Mouse (Mus musculus) forebrain, embryonic 11.5 days (tissue): ENCODE data around the gene Cdh1. TPM values are rescaled to one million over a fixed set of nuclear protein-coding genes. Genes with fewer than 3 reads are reported as not detected.

Source experiments
- ATAC-seq: fragments of 200-750 bp; cut with Nextera tagmentation; replicated peaks from 2 replicates; pipeline ENCODE4 v1.8.0; 2017; ENCODE audit warnings: moderate TSS enrichment; ENCODE audit not compliant: low FRiP score
- DNase-seq: peaks from one replicate; pipeline ENCODE4 v3.0.0-alpha.2; 2017; ENCODE audit warnings: low spot score
- H3K27ac ChIP-seq: fragments of 300-500 bp; sonication (generic); 2 replicates; pipeline ENCODE4 v1.5.1; 2014; ENCODE audit warnings: low read depth, low read length
- H3K27me3 ChIP-seq: fragments of 300-500 bp; sonication (generic); 2 replicates; pipeline ENCODE4 v1.6.1; 2014; ENCODE audit warnings: mild to moderate bottlenecking, low read length, mixed read lengths; ENCODE audit not compliant: control insufficient read depth, insufficient read depth
- H3K36me3 ChIP-seq: fragments of 300-500 bp; sonication (generic); 2 replicates; pipeline ENCODE4 v1.6.1; 2014; ENCODE audit warnings: mild to moderate bottlenecking, low read length, moderate library complexity, mixed read lengths; ENCODE audit not compliant: control insufficient read depth, insufficient read depth
- H3K4me1 ChIP-seq: fragments of 300-500 bp; sonication (generic); replicated peaks from 2 replicates; pipeline ENCODE4 v1.6.1; 2014; ENCODE audit warnings: low read length, mixed read lengths; ENCODE audit not compliant: control insufficient read depth, insufficient read depth
- H3K4me2 ChIP-seq: fragments of 300-500 bp; sonication (generic); 2 replicates; pipeline ENCODE4 v1.6.1; 2014; ENCODE audit warnings: low read depth, mild to moderate bottlenecking, low read length, moderate library complexity, mixed read lengths; ENCODE audit not compliant: severe bottlenecking
- H3K4me3 ChIP-seq: fragments of 300-500 bp; sonication (generic); 2 replicates; pipeline ENCODE4 v1.5.1; 2014; ENCODE audit warnings: low read depth, low read length
- H3K9ac ChIP-seq: fragments of 300-500 bp; sonication (generic); 2 replicates; pipeline ENCODE4 v1.6.1; 2014; ENCODE audit warnings: low read length
- H3K9me3 ChIP-seq: fragments of 300-500 bp; sonication (generic); 2 replicates; pipeline ENCODE4 v1.6.1; 2016; ENCODE audit warnings: low read length, mixed read lengths; ENCODE audit not compliant: control insufficient read depth
- WGBS: fragments of 180-500 bp; shearing (Covaris S2); extraction: QIAGEN DNeasy Blood & Tissue Kit; methylation state at CpG from one replicate; pipeline ENCODE4 v1.1.7; 2014; 5-methylcytosine and 5-hydroxymethylcytosine counted together
- polyA plus RNA-seq: library from polyadenylated mRNA; unstranded; fragments of >200 nt; fragmentation: Nextera tagmentation; extraction: Ambion mirVana; gene quantifications from 2 replicates; pipeline ENCODE4 v1.2.1, GENCODE M21; 2014

Gene Cdh1
- polyA plus RNA-seq, 1 experiment from 2014 or later = 5.1 TPM

GRCm38 (mm10) chr8:106632650-106633049 lies 29.5 kb downstream of the Cdh1 start:
- WGBS = 12% methylated on average over 8 of the region's 8 CpGs
- no peak overlapping the region for H3K4me2 ChIP-seq
- no peak overlapping the region for H3K4me3 ChIP-seq
- DNase-seq = no peak
- 0 out of 2 replicates have a peak, but pooled peaks cover 10% of the 10 kb centered on the region for H3K4me1 ChIP-seq
- no peaks in the 10 kb centered on the region for H3K27me3 ChIP-seq
- no peak for ATAC-seq
- H3K9ac ChIP-seq = no peak overlapping the region
- no peaks in the 10 kb centered on the region for H3K9me3 ChIP-seq
- H3K27ac ChIP-seq = no peak overlapping the region
- H3K36me3 ChIP-seq = no peaks in the 10 kb centered on the region

GRCm38 (mm10) chr8:106633361-106634158 lies 30.4 kb downstream of the Cdh1 start:
- Histone ChIP-seq H3K27ac (no peak overlapping the region), H3K4me1 (0 out of 2 replicates have a peak, but pooled peaks cover 10% of the 10 kb centered on the region), H3K27me3 (no peaks in the 10 kb centered on the region), H3K9me3 (no peaks in the 10 kb centered on the region), H3K9ac (no peak overlapping the region), H3K36me3 (no peaks in the 10 kb centered on the region), H3K4me3 (no peak overlapping the region), H3K4me2 (no peak overlapping the region)
- 67% methylated on average over 17 of the region's 17 CpGs for WGBS
- DNase-seq (no peak), ATAC-seq (no peak)

GRCm38 (mm10) chr8:106635284-106635683 lies 32.1 kb downstream of the Cdh1 start:
- ATAC-seq (no peak), DNase-seq (no peak)
- Histone ChIP-seq H3K27me3 (no peaks in the 10 kb centered on the region), H3K4me1 (0 out of 2 replicates have a peak, but pooled peaks cover 10% of the 10 kb centered on the region), H3K9ac (no peak overlapping the region), H3K9me3 (no peaks in the 10 kb centered on the region), H3K4me3 (no peak overlapping the region), H3K36me3 (no peaks in the 10 kb centered on the region), H3K27ac (no peak overlapping the region), H3K4me2 (no peak overlapping the region)
- WGBS = 41% methylated on average over 5 of the region's 5 CpGs

- WGBS = 76% methylated on average over 4 of the region's 4 CpGs
Measured at GRCm38 (mm10) chr8:106637446-106637845, 34.3 kb downstream of the Cdh1 start.

GRCm38 (mm10) chr8:106638768-106639295 lies 35.7 kb downstream of the Cdh1 start:
- ATAC-seq (no peak), DNase-seq (no peak)
- Histone ChIP-seq H3K9me3 (no peaks in the 10 kb centered on the region), H3K4me2 (no peak overlapping the region), H3K36me3 (no peaks in the 10 kb centered on the region), H3K4me3 (no peak overlapping the region), H3K27ac (no peak overlapping the region), H3K9ac (no peak overlapping the region), H3K4me1 (0 out of 2 replicates have a peak, but pooled peaks cover 9% of the 10 kb centered on the region), H3K27me3 (no peaks in the 10 kb centered on the region)
- 92% methylated on average over 7 of the region's 7 CpGs for WGBS

More at GRCm38 (mm10) chr8:106637446-106637845, 34.3 kb downstream of the Cdh1 start:
- Histone ChIP-seq H3K4me3 (no peak overlapping the region), H3K36me3 (no peaks in the 10 kb centered on the region), H3K27me3 (no peaks in the 10 kb centered on the region), H3K4me2 (no peak overlapping the region), H3K9ac (no peak overlapping the region), H3K27ac (no peak overlapping the region), H3K4me1 (0 out of 2 replicates have a peak, but pooled peaks cover 10% of the 10 kb centered on the region), H3K9me3 (no peaks in the 10 kb centered on the region)
- DNase-seq (no peak), ATAC-seq (no peak)

- DNase-seq (no peak), ATAC-seq (no peak)
- no peaks in the 10 kb centered on the region for H3K9me3 ChIP-seq
- no peak overlapping the region for H3K4me3 ChIP-seq
- WGBS = 88% methylated on average over 7 of the region's 7 CpGs
- H3K27ac ChIP-seq = no peak overlapping the region
- no peaks in the 10 kb centered on the region for H3K36me3 ChIP-seq
- H3K4me2 ChIP-seq = no peak overlapping the region
- H3K9ac ChIP-seq = no peak overlapping the region
- no peaks in the 10 kb centered on the region for H3K27me3 ChIP-seq
- H3K4me1 ChIP-seq = 0 out of 2 replicates have a peak, but pooled peaks cover 6% of the 10 kb centered on the region
Measured at GRCm38 (mm10) chr8:106640212-106640611, 37.1 kb downstream of the Cdh1 start.

GRCm38 (mm10) chr8:106640921-106641320 lies 37.8 kb downstream of the Cdh1 start:
- WGBS = 83% methylated on average over 5 of the region's 5 CpGs
- Histone ChIP-seq H3K27me3 (no peaks in the 10 kb centered on the region), H3K4me1 (0 out of 2 replicates have a peak, but pooled peaks cover under 1% of the 10 kb centered on the region), H3K4me2 (no peak overlapping the region), H3K27ac (no peak overlapping the region), H3K4me3 (no peak overlapping the region), H3K9ac (no peak overlapping the region), H3K9me3 (no peaks in the 10 kb centered on the region), H3K36me3 (no peaks in the 10 kb centered on the region)
- ATAC-seq (no peak), DNase-seq (no peak)

- H3K27ac ChIP-seq = no peak overlapping the region
- H3K4me1 ChIP-seq = no peaks in the 10 kb centered on the region
- H3K4me2 ChIP-seq = no peak overlapping the region
- H3K27me3 ChIP-seq = no peaks in the 10 kb centered on the region
- ATAC-seq (no peak), DNase-seq (no peak)
- 79% methylated on average over 2 of the region's 2 CpGs for WGBS
- no peaks in the 10 kb centered on the region for H3K9me3 ChIP-seq
- no peaks in the 10 kb centered on the region for H3K36me3 ChIP-seq
- H3K9ac ChIP-seq = no peak overlapping the region
- H3K4me3 ChIP-seq = no peak overlapping the region
Measured at GRCm38 (mm10) chr8:106642172-106642571, 39.0 kb downstream of the Cdh1 start.
